8 mouse cellular contexts compared by ENCODE assay signal in genomic region chr10:85044732-85045720, GRCm38 (mm10). TPM values are rescaled to one million over a fixed set of nuclear protein-coding genes. Genes with fewer than 3 reads are reported as not detected.
DNase-seq lines count a peak whose midpoint lies in the region; ATAC-seq and TF ChIP-seq lines count a peak whose summit lies in the region.

No protein-coding gene starts in this region.

- H3K36me3 ChIP-seq in CH12.LX (replicated peaks in 1 of 2; ENCODE audit: control insufficient read depth in 1 of 2, insufficient read depth in 1 of 2, low read length in 1 of 2), result no peaks in the 10 kb centered on the region
- no peaks in the 10 kb centered on the region for H3K36me3 ChIP-seq in embryonic facial prominence, embryonic 11.5 days (replicated peaks; ENCODE audit: control insufficient read depth, insufficient read depth, low read depth, low read length)
- H3K36me3 ChIP-seq in heart, embryonic 11.5 days (ENCODE audit: control insufficient read depth, insufficient read depth, low read length), result no peaks in the 10 kb centered on the region
- no peaks in the 10 kb centered on the region for H3K36me3 ChIP-seq in kidney, embryonic 15.5 days
- H3K36me3 ChIP-seq in liver, embryonic 13.5 days, result no peaks in the 10 kb centered on the region

- in situ Hi-C loops in CH12.LX (cut with MboI; ENCODE audit: low pct_ligation_motif_present, low pct_unique_long_range_greater_than_20kb, low sequenced_read_pairs), result loop anchor here (10.0 to 25.0 kb wide), 2 partner anchors 210 to 533 kb away; no protein-coding TSS in a partner anchor

- H3K9me3 ChIP-seq in CH12.LX (replicated peaks; ENCODE audit: low read length), result peaks cover 6% of the 10 kb centered on the region
- no peaks in the 10 kb centered on the region for H3K9me3 ChIP-seq in embryonic facial prominence, embryonic 11.5 days (replicated peaks; ENCODE audit: control insufficient read depth, low read length)
- H3K9me3 ChIP-seq in heart, embryonic 11.5 days (replicated peaks; ENCODE audit: control insufficient read depth, low read length), result no peaks in the 10 kb centered on the region
- no peaks in the 10 kb centered on the region for H3K9me3 ChIP-seq in kidney, embryonic 15.5 days (replicated peaks)
- no peaks in the 10 kb centered on the region for H3K9me3 ChIP-seq in liver, embryonic 13.5 days (replicated peaks)

- H3K9ac ChIP-seq in CH12.LX (ENCODE audit: insufficient read depth, low read depth), result no peak overlapping the region
- peak overlapping the region; percentile 48 for H3K9ac ChIP-seq in embryonic facial prominence, embryonic 11.5 days (replicated peaks; ENCODE audit: low read length)
- H3K9ac ChIP-seq in heart, embryonic 11.5 days (ENCODE audit: low read depth, low read length), result peak overlapping the region; percentile 69
- peak overlapping the region; percentile 22; the same call in 1 of the 2 replicates for H3K9ac ChIP-seq in kidney, embryonic 15.5 days
- H3K9ac ChIP-seq in liver, embryonic 13.5 days, result peak overlapping the region; percentile 53; the same call in 1 of the 2 replicates

- peak in 1 of 2 experiments; percentile 78; a peak in 2 of 4 replicates for TF ChIP-seq CTCF in CH12.LX (conservative IDR thresholded peaks at IDR 0.05 in 1 of 2, IDR thresholded peaks at IDR 0.05 in 1 of 2; ENCODE audit: low read depth in 2 of 2, low read length in 2 of 2)

- H3K27me3 ChIP-seq in CH12.LX (replicated peaks), result no peaks in the 10 kb centered on the region
- H3K27me3 ChIP-seq in embryonic facial prominence, embryonic 11.5 days (ENCODE audit: control insufficient read depth, insufficient read depth, low read length), result no peaks in the 10 kb centered on the region
- no peaks in the 10 kb centered on the region for H3K27me3 ChIP-seq in heart, embryonic 11.5 days (ENCODE audit: control insufficient read depth, insufficient read depth, low read length)
- no peaks in the 10 kb centered on the region for H3K27me3 ChIP-seq in kidney, embryonic 15.5 days
- peaks cover 6% of the 10 kb centered on the region; the same call in 1 of the 2 replicates for H3K27me3 ChIP-seq in liver, embryonic 13.5 days

- no peak overlapping the region for H3K4me2 ChIP-seq in CH12.LX (ENCODE audit: insufficient read depth, low read depth, poor library complexity, severe bottlenecking)
- H3K4me2 ChIP-seq in embryonic facial prominence, embryonic 11.5 days (ENCODE audit: low read depth, low read length), result peak overlapping the region; percentile 51
- peak overlapping the region; percentile 68 for H3K4me2 ChIP-seq in heart, embryonic 11.5 days
- peak overlapping the region; percentile 55 for H3K4me2 ChIP-seq in kidney, embryonic 15.5 days
- peak overlapping the region; percentile 63 for H3K4me2 ChIP-seq in liver, embryonic 13.5 days

- no peak overlapping the region for H3K27ac ChIP-seq in CH12.LX (ENCODE audit: insufficient read depth, low read depth)
- H3K27ac ChIP-seq in embryonic facial prominence, embryonic 11.5 days (replicated peaks; ENCODE audit: low read depth, low read length), result no peak overlapping the region
- peak overlapping the region; percentile 86 for H3K27ac ChIP-seq in heart, embryonic 11.5 days (ENCODE audit: low read depth, low read length)
- H3K27ac ChIP-seq in kidney, embryonic 15.5 days, result no peak overlapping the region
- no peak overlapping the region for H3K27ac ChIP-seq in liver, embryonic 13.5 days

- no peak for ATAC-seq in embryonic facial prominence, embryonic 11.5 days (replicated peaks; ENCODE audit: insufficient number of reproducible peaks, low FRiP score, low TSS enrichment, low read depth)
- ATAC-seq in heart, embryonic 11.5 days (replicated peaks; ENCODE audit: insufficient number of reproducible peaks, low FRiP score, low TSS enrichment), result no peak
- ATAC-seq in kidney, embryonic 15.5 days (replicated peaks; ENCODE audit: low FRiP score), result peak; percentile 49; the same call in 1 of the 2 replicates
- no peak for ATAC-seq in liver, embryonic 13.5 days (ENCODE audit: low read depth)

- H3K4me1 ChIP-seq in CH12.LX (ENCODE audit: control insufficient read depth in 1 of 2, insufficient read depth in 2 of 2), result peaks cover 3 to 6% of the 10 kb centered on the region in 2 experiments; a peak in 2 of 4 replicates
- no peaks in the 10 kb centered on the region; the same call in 1 of the 2 replicates for H3K4me1 ChIP-seq in embryonic facial prominence, embryonic 11.5 days (ENCODE audit: control insufficient read depth, insufficient read depth, low read length)
- peaks cover 2% of the 10 kb centered on the region; the same call in 1 of the 2 replicates for H3K4me1 ChIP-seq in heart, embryonic 11.5 days (ENCODE audit: control insufficient read depth, insufficient read depth, low read length)
- peaks cover 10% of the 10 kb centered on the region for H3K4me1 ChIP-seq in kidney, embryonic 15.5 days
- H3K4me1 ChIP-seq in liver, embryonic 13.5 days (replicated peaks), result peaks cover 8% of the 10 kb centered on the region; the same call in 1 of the 2 replicates

- dilution Hi-C loops in CH12.LX (cut with MboI; ENCODE audit: extremely low pct_ligation_motif_present, extremely low pct_unique_long_range_greater_than_20kb, low sequenced_read_pairs), result no loop called here

- TF ChIP-seq RAD21 in CH12.LX (IDR thresholded peaks at IDR 0.05; ENCODE audit: low read depth, low read length), result peak; percentile 78

- H3K4me3 ChIP-seq in CH12.LX (replicated peaks in 1 of 3; ENCODE audit: low read depth in 2 of 3, low read length in 2 of 3, poor library complexity in 1 of 3), result no peak overlapping the region
- H3K4me3 ChIP-seq in embryonic facial prominence, embryonic 11.5 days (ENCODE audit: low read depth, low read length), result peak overlapping the region; percentile 15
- H3K4me3 ChIP-seq in heart, embryonic 11.5 days (ENCODE audit: low read depth, low read length), result peak overlapping the region; percentile 41
- H3K4me3 ChIP-seq in kidney, embryonic 15.5 days (replicated peaks), result peak overlapping the region; percentile 31
- H3K4me3 ChIP-seq in liver, embryonic 13.5 days (replicated peaks), result peak overlapping the region; percentile 40

- TF ChIP-seq EP300 in CH12.LX (IDR thresholded peaks at IDR 0.05; ENCODE audit: low read length), result no peak

- no peak for DNase-seq in CH12.LX (ENCODE audit: extremely low read depth)
- peak; percentile 53 for DNase-seq in adrenal gland, adult 2 months
- peak; percentile 75 for DNase-seq in embryonic facial prominence, embryonic 11.5 days (ENCODE audit: low spot score)
- DNase-seq in liver, embryonic 13.5 days, result peak; percentile 9
- DNase-seq in natural killer cell, adult 2 months (ENCODE audit: low spot score in 2 of 2), result peak; percentile 6 to 7
- peak; percentile 53 for DNase-seq in thymus, postnatal 25 days

- no peak for TF ChIP-seq POLR2A in CH12.LX (IDR thresholded peaks at IDR 0.05; ENCODE audit: low read depth, low read length)

- no peaks in the 10 kb centered on the region for H3K79me2 ChIP-seq in CH12.LX (replicated peaks; ENCODE audit: control insufficient read depth, extremely low read depth, insufficient read depth, poor library complexity, severe bottlenecking)

- 7% methylated on average over 24 of the region's 24 CpGs for WGBS in embryonic facial prominence, embryonic 11.5 days
- WGBS in heart, embryonic 11.5 days (ENCODE audit: insufficient replicate concordance), result 6% methylated on average over 24 of the region's 24 CpGs
- WGBS in kidney, embryonic 15.5 days, result 10% methylated on average over 24 of the region's 24 CpGs
- 8% methylated on average over 24 of the region's 24 CpGs for WGBS in liver, embryonic 13.5 days (ENCODE audit: insufficient replicate concordance)

TF ChIP-seq in CH12.LX, 34 proteins besides CTCF, POLR2A, EP300 and RAD21:
- TF ChIP-seq JUN (IDR thresholded peaks at IDR 0.05; ENCODE audit: insufficient read depth, low read depth, low read length) (no peak), ZC3H11A (IDR thresholded peaks at IDR 0.05; ENCODE audit: low read depth, low read length) (0 out of 2 replicates have a peak, but pooled peaks have one; percentile 5), SMC3 (IDR thresholded peaks at IDR 0.05; ENCODE audit: low read depth, low read length) (peak; percentile 60), MAZ (IDR thresholded peaks at IDR 0.05; ENCODE audit: low read depth, low read length) (0 out of 2 replicates have a peak, but pooled peaks have one; percentile 31), BHLHE40 (IDR thresholded peaks at IDR 0.05; ENCODE audit: low read depth, low read length) (no peak)

RNA-seq across cellular contexts. Expression of gene Fhl4, which starts 57.3 kb away (rescaled TPM):
- total RNA-seq in CH12.LX (2012; rRNA removed) (0.89 and 0.97 TPM in 2 replicates), CH12.LX (2014; rRNA removed) (1.6 and 1.8 TPM in 2 replicates)
- 0.85 and 0.87 TPM in 2 replicates for polyA plus RNA-seq in CH12.LX (2012; ENCODE audit: insufficient read length, low read depth)
- total RNA-seq in adrenal gland, adult 2 months (2021), result under 1 TPM; 0.31 to 0.37 TPM
- polyA plus RNA-seq in adrenal gland, adult 2 months (2012; rRNA removed), result 0.03 and 0.09 TPM in 2 replicates
- 1.1 and 1.2 TPM in 2 replicates for polyA plus RNA-seq in embryonic facial prominence, embryonic 11.5 days (2014; fragmentation: Nextera tagmentation; extraction: Ambion mirVana)
- polyA plus RNA-seq in heart, embryonic 11.5 days (2014; fragmentation: Nextera tagmentation; extraction: Ambion mirVana), result 1.4 TPM in 2 replicates
- 0.68 and 0.99 TPM in 2 replicates for polyA plus RNA-seq in kidney, embryonic 15.5 days (2015; fragmentation: Nextera tagmentation; extraction: Ambion mirVana)
- 0.35 TPM in 2 replicates for polyA plus RNA-seq in liver, embryonic 13.5 days (2015; fragmentation: Nextera tagmentation; extraction: Ambion mirVana)

RNA-seq across cellular contexts. Expression of gene Tmem263, which starts 57.4 kb away (rescaled TPM):
- total RNA-seq in CH12.LX (2012; rRNA removed) (19.8 and 21.2 TPM in 2 replicates), CH12.LX (2014; rRNA removed) (27.9 and 30.6 TPM in 2 replicates)
- 12.0 and 13.3 TPM in 2 replicates for polyA plus RNA-seq in CH12.LX (2012; ENCODE audit: insufficient read length, low read depth)
- 10 to 100 TPM; 12.2 to 20.0 TPM for total RNA-seq in adrenal gland, adult 2 months (2021)
- 20.9 and 23.6 TPM in 2 replicates for polyA plus RNA-seq in adrenal gland, adult 2 months (2012; rRNA removed)
- polyA plus RNA-seq in embryonic facial prominence, embryonic 11.5 days (2014; fragmentation: Nextera tagmentation; extraction: Ambion mirVana), result 75.0 and 81.6 TPM in 2 replicates
- polyA plus RNA-seq in heart, embryonic 11.5 days (2014; fragmentation: Nextera tagmentation; extraction: Ambion mirVana), result 57.3 and 62.2 TPM in 2 replicates
- 80.4 and 82.5 TPM in 2 replicates for polyA plus RNA-seq in kidney, embryonic 15.5 days (2015; fragmentation: Nextera tagmentation; extraction: Ambion mirVana)
- polyA plus RNA-seq in liver, embryonic 13.5 days (2015; fragmentation: Nextera tagmentation; extraction: Ambion mirVana), result 17.5 and 21.1 TPM in 2 replicates

Comparison
In these comparisons a context has a peak if more than half of its experiments do, and no peak if none do; other contexts are left out.
1. H3K4me3 ChIP-seq: peak in embryonic facial prominence, embryonic 11.5 days (single experiment), heart, embryonic 11.5 days (single experiment), kidney, embryonic 15.5 days (single experiment) and liver, embryonic 13.5 days (single experiment); none in CH12.LX (0 of 3).